Mouse (Mus musculus) fibroblast of lung, adult 2 months (primary cell): ENCODE data around the gene Irak3.
A peak's percentile ranks its signal among the peaks of the same experiment; 100 is the strongest.
"Not testable (repeated sequence)": the region's sequence is repeated elsewhere in the genome, so short reads cannot be mapped to it uniquely, and the experiment has no call there.

Experiments
- DNase-seq: peaks from one replicate; pipeline ENCODE4 v3.0.0-alpha.2; 2011; ENCODE audit warnings: low read depth

The Irak3 gene

DNA sequence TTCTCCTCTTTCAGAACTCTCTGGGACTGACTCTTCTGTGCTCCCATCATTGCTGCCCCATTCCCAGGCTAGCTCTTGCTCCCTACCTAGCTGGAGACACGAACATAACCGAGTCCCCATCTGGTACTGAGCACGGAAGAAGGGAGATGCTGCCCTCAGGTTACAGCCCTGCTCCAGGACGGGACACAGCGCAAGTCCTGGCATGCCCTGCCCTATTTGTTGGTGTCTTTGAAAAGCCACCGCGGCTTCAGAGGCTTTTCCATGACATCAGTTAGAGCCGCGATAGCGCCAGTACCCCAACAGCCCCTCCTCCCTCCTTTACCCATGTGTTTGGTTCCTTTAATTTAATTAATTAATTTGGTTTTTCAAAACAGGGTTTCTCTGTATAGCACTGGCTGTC lies 39.1 kb downstream of the Irak3 start:
- DNase-seq = no peak

DNA sequence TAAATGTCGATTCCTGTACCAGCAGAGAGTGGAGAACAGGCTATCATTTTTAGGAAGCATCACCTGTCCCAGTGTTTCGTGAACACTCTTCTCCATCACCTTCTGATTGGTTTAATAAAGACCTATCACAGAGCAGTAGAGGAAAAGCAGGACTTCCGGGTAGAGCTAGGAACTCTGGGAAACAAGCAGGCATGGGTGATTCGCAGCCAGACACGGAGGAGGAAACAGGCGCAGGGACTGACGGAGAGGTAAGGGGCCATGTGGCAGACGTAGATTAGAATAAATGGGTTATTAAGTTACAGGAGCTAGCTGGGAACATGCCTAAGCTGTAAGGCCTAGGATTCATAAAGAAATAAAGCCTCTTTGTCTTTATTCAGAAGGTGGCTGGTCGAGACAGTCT lies 41.4 kb downstream of the Irak3 start:
- DNase-seq = no peak

DNA sequence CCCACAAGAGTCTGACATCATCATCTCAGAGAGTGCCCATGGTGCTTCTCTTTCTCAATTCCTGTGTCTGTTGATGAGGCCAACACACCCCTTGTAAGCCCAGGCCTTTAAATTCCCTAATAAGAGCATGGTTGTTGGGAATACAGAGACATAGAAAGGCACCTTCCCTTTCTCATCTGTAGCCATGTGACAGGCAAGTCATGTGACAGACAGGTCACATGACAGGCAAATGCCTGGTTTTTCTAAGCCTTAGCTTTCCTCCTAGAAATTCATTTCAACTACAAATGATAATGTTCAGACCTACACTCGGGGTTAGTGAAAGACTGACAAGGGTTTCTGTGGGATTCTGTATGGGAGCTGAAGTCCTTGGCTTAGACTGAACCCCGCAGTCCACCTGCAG lies 48.0 kb downstream of the Irak3 start:
- DNase-seq = no peak

DNA sequence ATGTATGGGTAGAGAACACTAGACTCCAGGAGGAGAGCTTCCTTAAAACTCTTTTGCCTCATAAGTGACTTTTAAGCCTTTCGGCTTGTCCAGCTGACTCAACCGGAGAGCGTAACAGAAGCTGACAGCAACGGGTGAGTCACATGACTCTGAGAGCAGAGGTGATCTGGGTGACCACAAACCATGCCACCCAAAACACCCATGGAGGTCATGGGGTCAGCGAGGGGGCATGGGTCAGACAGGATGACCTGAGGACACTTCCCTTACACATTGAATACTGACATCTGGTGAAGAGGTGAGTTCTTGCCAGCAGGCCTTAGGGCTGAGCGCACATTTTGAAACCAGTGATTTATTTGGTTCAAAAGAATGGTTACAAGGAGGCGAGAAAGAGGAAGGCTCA lies 50.3 kb downstream of the Irak3 start:
- no peak for DNase-seq

DNA sequence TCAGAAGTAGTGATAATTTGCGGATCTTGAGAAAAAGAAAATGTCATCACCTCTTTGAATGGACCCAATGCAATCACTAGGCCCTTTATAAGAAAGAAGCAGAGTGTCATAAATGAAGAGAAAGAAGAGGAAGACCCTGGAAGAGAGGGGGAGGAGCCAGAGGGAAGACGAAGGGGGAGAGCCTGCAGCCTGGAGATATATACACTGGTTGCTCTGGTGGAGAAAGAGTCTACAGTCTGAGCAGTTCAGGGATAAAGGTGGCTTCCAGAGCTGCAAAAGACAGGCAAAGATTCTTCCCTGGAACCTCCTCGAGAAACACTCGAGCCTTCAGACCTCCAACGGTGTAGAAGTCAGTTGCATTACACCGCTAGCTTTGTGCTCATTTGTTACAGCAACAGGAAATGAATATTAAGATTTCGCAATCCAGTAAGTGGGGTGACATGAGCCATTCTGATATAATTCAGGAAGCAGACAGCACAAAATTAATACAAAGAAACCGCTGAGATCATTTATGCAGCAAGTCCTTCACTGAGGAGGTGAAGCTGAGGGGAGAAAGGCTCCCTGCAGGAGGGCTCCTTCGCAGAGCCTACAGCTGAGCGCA lies 60.9 kb downstream of the Irak3 start:
- no peak for DNase-seq

DNA sequence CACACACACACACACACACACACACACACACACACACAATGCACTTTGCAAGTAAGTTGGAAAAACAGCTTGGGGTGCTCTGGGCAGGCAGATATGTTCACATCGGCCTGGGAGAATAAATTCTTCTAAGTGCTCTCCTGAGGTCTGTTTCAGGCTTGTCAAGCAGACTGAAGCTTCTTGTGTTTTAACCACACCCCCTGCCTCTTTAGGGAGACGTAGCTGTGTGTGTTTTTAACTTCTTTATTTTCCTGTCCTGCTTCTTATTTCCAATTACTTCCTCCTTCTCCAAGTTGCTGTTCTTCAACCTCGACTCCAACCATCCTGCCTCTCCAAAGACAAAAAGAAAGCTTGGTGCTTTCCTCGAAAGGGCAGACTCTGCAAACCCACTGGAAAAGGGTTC lies 61.7 kb downstream of the Irak3 start:
- no peak for DNase-seq

DNA sequence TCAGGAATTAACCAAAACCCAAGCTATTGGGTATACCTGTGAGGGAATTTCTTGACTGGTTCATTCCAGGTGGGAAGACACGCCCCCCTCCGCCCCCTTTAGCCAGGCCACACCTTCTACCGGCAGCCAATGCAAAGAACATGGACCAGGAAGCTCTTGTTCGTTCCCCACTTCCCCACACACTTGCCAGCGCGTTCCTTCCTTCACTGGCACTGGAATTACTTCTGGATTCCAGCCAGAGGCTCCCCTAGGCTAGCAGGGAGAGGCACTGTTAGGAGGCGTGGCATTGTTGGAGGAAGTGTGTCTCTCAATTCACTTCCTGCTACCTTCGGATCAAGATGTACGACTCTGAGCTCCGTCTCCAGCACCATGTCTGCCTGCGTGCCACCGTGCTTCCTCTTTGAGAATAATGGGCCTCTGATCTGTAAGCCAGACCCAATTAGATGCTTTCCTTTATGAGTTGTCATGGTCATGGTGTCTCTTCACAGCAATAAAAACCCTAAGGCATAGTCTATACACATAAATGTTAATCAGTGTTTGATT lies 65.8 kb downstream of the Irak3 start:
- no peak for DNase-seq

DNA sequence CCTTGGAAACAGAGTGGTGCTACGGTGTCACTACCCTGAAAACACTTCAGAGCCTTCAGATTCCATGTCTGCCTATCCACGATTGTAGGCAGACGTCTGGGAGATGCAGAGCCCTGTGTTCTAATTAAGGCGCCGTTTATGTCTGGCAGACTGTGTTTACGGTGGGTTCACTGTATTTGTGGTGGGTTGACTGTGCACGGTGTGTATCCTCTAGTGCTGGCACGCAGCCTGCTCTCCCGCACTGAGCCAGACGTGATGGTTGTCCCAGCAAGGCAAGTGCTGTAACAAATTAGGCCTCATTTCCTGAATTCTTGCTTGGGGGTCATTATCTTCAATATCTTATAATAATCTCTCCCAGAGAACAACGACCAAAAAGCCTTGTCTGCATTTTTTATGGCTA lies 68.2 kb downstream of the Irak3 start:
- DNase-seq = no peak

DNA sequence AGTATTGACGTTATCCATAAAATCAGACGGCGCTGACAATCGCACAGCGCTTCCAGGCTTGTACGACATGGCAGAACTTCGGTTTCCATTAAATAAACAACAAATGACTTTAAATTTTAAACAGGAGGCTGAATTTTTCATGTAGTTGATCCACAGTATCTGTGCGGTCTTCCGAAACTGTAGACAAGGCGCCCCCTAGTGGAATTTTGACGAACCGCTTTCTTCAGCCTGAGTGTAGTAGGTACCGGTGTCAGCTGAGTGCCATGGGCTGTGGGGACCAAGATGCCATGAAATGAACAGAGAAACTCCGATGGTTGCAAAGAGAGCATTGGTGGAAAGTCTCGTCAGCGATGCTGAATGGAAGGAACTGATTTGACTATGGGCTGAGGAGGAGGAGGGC lies 71.3 kb downstream of the Irak3 start:
- DNase-seq = no peak

DNA sequence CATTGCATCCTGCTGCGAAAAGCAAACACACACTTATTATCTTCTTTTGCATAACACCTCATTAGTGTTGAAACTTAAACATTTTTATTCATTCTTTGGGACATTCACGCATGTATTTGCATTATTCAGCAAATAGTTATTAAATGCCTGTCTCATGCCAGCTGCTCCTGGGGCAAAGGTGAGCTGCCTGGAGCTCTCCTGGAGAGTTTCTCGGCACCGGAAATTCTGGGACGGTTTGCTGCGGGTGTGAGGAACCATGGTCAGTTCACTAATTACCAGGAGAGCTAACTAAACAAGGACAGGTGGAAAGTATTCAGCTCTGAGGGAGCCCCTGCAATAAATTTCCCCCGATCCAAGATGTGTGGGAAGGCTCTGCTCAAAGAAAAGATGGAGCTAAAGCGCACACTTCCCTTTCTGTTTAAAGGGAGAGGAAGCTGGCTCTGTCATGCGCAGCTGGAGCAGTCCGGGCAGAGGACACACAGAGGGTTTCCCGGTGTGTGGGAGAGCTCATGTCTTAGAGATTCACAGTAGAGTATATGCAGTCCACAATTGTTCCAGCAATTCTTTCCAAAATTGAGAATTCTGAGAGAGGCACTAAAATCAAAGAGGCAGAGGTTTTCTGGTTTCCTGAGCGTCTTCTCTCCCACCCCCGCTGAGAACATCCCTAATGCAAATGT lies 73.2 kb downstream of the Irak3 start:
- no peak for DNase-seq

DNA sequence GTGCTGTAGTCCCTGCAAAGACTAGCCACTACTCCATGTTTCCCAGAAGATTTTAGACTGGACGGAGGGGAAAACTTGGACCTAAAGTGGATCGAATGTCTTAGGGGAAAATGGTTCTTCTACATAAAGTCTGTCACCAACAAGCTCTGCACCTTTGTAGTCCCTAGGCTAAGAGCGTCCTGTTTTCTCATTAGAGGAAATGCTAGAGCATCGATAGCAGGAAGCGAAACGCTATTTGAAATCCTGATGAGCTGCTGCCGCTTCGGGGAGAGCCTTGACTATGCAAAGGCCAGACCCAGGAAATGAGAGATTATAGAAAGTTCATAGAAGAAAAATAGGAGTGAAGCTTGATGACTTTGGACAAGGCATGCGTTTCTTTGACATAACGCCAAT lies 76.5 kb downstream of the Irak3 start:
- no peak for DNase-seq

DNA sequence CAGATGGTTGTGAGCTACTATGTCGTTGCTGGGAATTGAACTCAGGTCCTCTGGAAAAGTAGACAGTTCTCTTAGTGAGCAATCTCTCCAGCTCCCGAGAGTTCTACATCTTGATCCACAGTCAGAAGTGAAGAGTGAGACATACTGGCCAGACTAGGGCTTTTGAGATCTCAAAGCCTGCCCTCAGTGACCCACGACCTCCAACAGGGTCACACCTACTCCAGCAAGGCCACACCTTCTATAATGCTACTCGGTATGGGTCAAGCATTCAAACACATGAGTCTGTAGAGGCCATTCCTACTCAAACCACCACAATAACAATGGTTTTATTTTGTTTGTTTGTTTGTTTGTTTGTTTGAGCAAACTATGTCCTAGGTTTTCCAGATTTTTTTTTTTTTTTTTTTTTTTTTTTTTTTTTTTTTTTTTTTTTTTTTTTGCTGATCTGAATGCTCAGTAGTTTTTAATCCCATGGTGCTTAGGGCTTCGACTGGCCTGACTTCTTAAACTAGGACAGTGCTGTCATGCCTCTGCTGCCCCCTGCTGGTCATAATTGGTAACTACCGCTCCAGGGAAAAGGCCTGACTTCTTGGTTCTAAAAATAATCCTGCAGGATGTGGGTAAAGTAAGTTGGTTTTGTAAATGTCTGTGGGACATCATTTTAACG lies 77.0 kb downstream of the Irak3 start:
- DNase-seq = peak; percentile 76

DNA sequence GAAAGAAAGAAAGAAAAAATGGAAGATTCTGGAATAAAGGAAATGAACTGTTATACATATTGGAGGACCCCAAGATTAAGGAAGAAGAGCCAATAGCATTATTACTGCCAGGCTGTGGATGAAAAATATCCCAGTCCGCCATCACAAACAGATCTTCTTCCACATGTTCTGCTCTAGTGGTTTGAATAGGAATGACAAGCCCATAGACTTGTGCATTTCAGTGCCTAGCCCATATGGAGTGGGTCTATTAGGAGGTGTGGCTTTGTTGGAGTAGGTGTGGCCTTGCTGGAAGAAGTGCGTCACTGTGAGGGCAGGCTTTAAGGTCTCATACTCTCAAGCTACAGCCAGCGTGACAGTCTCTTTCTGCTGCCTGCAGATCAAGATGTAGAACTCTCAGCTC lies 78.2 kb downstream of the Irak3 start:
- DNase-seq = no peak

DNA sequence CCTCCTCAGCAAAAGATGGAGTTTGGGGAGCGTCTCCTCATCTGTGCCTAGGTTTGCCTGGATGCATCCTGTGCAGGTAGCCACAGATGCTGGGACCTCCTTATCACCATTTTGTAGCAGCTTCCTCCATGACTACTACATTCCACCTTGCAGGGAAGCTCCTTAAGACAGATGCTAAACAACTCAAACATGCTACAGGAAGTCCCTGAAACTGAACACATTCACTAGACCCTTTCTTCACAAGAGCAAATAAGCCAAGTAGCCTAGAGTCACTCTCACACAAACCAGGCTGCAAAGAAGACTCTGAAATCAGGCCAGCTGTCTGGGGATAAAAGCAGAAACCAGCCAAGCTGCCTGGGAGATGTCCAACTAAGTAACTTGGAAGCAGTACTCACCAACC lies 86.7 kb downstream of the Irak3 start:
- DNase-seq = no peak

DNA sequence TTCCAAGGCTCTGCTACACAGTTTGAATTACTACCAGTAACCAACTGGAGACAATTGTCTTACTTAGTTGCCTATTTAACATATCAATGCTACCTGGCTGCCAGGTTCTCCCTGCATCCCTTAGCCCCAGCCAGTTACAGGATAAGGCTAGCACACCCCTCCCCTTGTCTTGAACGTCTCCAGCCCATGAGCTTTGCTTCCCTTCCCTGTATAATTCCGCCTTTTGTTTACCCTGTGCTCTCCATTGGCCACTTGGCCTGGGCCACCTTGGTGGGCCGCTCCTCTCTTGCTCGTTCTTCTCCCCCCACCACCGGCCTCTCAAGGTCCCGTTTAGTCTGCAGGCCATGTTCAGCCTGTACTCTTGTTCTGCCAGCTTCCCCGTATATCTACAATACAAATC lies 87.4 kb downstream of the Irak3 start:
- no peak for DNase-seq

DNA sequence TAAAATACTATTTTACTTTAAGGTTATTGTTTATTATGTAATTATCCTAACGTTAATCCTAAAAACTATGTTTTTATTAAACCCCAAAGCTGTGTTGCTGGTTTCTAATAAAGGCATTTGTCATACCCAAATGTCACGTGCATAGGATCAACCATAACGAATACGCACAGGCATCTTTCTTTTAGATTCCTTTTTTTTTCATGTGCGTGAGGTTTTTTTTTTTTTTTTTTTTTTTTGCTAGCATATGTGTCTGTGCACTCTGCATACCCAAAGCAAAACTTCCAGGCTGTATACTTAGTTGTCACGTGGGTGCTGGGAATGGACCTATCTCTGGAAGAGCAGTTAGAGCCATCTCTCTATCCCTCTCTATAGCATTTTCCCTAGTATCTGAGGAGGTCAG lies 88.0 kb downstream of the Irak3 start:
- no peak for DNase-seq

DNA sequence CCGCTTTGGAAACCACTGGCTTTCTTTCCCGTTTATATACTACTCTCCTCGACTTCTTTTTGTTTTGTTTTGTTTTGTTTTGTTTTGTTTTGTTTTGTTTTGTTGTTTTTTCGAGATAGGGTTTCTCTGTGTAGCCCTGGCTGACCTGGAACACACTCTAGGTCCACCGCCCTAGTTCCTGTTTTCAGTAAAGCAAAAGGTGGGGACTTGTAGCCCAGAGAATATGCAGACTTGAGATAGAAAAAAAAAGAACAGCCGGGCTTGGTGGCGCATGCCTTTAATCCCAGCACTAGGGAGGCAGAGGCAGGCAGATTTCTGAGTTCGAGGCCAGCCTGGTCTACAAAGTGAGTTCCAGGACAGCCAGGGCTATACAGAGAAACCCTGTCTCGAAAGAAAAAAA lies 88.4 kb downstream of the Irak3 start:
- DNase-seq = not testable (repeated sequence)

DNA sequence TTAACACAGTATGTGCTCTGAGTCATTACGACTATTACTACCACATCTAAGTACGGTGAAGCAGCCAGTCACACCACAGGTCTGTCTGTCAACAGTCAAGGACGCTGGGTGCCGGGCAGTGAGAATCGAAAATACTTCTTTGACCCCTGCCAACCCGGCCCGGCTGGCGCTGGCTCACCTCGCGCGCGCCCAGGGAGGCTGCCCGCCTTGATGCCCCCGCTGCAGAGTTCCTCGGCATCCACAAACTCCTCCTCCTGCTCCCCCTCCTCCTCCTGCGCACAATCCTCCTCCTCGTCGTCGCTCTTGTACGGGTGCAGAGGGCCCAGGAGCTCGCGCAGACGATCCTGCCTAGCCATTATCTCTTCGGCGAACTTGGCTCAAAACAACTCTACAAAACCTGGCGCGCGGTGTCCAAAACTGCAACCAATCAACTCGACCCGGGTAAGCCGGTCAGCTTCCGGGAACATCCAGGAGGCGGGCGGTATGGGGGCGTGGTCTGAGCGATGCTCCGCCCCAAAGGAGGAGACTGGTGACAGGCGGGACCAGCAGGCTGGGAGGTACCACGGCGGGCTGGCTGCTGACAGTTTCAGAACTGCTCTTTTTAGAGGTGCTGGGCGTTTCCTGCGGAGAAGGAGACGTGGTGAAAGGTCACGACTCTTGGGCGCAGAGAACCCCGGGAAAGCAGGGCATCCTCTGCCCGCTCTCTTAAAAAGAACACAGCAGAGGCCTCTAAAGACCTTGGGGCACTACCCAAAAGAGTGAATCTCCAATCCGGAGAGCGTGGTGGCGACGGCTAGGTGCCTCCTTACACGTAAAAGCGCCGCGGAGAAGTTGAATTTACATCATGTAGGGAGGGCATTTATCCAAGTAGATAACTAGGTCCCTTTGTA lies 89.2 kb downstream of the Irak3 start, which contains the start of gene Helb:
Gene Helb, minus strand, starts transcription at position 481 of the 890 bp plus-strand sequence.
- DNase-seq = peak; percentile 91

DNA sequence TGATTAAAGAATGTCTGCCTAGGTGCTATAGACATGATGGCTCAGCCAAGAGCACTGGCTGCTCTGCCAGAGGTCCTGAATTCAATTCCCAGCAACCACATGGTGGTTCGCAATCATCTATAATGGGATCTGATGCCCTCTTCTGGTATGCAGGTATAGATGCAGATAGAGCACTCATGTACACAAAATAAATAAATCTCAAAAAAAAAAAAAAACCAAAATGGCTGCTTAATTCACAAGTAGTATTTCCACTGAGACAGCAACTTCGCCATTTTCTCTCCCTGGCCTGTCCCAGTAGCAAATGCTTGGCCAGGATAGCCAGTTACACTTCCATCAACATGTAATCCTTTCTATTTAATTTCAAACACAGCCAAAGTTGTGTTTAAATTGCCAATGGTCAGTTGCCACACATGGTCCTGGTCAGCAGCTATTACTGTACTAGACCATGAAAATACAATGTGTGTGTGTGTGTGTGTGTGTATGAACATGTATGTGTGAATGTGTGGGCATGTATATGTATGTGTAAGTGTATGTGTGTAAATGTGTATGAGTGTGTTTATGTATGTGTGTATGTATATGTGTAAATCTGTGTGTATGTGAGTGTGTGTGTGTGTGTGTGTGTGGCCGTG lies 90.1 kb downstream of the Irak3 start:
- no peak for DNase-seq

DNA sequence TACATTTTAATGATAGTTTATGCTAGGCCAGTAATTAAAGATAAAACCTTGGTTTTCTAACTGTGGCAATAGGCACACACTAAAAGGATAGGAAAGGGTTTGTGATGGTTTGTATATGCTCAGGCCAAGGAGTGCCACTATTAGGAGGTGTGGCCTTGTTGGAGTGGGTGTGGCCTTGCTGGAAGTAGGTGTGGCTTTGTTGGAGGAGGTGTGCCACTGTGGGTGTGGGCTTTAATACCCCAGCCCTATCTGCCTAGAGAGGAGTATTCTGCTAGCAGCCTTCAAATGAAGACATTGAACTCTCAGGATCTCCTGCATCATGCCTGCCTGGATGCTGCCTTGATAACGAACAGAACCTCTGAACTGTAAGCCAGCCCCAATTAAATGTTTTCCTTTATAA lies 101.1 kb downstream of the Irak3 start:
- DNase-seq = no peak

DNA sequence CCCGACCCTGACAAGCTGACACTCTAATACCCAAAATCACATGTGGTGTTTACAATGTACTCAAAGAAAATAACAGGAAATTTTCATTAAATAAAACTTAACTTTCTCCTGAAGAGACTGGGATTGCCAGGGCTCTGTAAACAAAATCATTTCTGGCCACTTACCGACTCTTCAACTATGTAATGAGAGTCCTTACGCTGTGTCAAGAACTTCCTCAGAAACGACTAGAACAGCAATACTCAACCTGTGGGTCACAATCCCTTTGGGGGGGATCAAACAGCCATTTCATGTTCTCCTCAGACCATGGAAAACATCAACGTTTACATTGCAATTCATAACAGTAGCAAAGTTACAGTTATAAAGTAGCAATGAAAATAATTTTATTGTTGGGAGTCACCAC lies 104.4 kb downstream of the Irak3 start:
- DNase-seq = no peak

DNA sequence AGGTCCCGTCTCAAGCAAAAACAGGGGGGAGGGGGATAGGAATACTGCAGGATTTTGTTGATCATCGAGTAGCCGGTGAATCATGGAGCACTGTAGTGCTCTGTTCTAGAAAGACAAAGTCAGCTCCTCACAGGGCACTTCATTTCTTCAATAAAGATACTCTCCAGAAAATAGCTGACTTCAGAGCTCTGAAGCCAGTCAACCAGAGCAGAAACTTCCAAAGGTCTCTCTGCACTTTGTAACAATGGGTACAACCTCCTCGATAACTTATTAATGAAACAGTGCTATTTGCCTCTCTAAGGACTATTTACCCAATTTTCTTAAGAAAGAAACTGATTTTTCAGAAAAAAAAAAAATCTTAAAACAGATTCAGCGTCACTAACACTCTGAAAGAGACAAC lies 106.2 kb downstream of the Irak3 start:
- no peak for DNase-seq
